Mouse (Mus musculus) stomach, embryonic 16.5 days (tissue): ENCODE measurements at regions not wholly inside any gene's neighbourhood (a gene's known extent, or its start where the extent isn't known, plus 50 kb on each side); places are given as distances from the start of the nearest gene placed in this dataset.

Source experiments
- ATAC-seq: fragments of 200-750 bp; cut with Nextera tagmentation; 2 replicates; pipeline ENCODE4 v1.8.0; 2017; ENCODE audit warnings: moderate number of reproducible peaks, moderate TSS enrichment; ENCODE audit not compliant: insufficient read depth, low FRiP score
- H3K27ac ChIP-seq: fragments of 300-500 bp; sonication (generic); 2 replicates; pipeline ENCODE4 v1.5.1; 2014; ENCODE audit warnings: low read length
- H3K27me3 ChIP-seq: fragments of 300-500 bp; sonication (generic); 2 replicates; pipeline ENCODE4 v1.6.1; 2014; ENCODE audit warnings: low read length, control low read depth, mixed read lengths; ENCODE audit not compliant: control insufficient read depth, insufficient read depth
- H3K36me3 ChIP-seq: fragments of 300-500 bp; sonication (generic); 2 replicates; pipeline ENCODE4 v1.6.1; 2014; ENCODE audit warnings: low read length; ENCODE audit not compliant: control insufficient read depth, insufficient read depth
- H3K4me1 ChIP-seq: fragments of 300-500 bp; sonication (generic); 2 replicates; pipeline ENCODE4 v1.6.1; 2014; ENCODE audit warnings: low read length, control low read depth, mixed read lengths; ENCODE audit not compliant: control insufficient read depth, insufficient read depth
- H3K4me2 ChIP-seq: fragments of 300-500 bp; sonication (generic); 2 replicates; pipeline ENCODE4 v1.6.1; 2014; ENCODE audit warnings: low read depth, low read length, mixed read lengths
- H3K4me3 ChIP-seq: fragments of 300-500 bp; sonication (generic); replicated peaks from 2 replicates; pipeline ENCODE4 v1.5.1; 2014; ENCODE audit warnings: mild to moderate bottlenecking, low read length
- H3K9ac ChIP-seq: fragments of 300-500 bp; sonication (generic); 2 replicates; pipeline ENCODE4 v1.6.1; 2014; ENCODE audit warnings: low read length
- H3K9me3 ChIP-seq: fragments of 300-500 bp; sonication (generic); replicated peaks from 2 replicates; pipeline ENCODE4 v1.6.1; 2016; ENCODE audit warnings: low read length, control low read depth; ENCODE audit not compliant: control insufficient read depth
- WGBS: fragments of 180-500 bp; shearing (Covaris S2); extraction: QIAGEN DNeasy Blood & Tissue Kit; methylation state at CpG from one replicate; pipeline ENCODE4 v1.1.7; 2014; 5-methylcytosine and 5-hydroxymethylcytosine counted together

- Histone ChIP-seq H3K9me3 (no peaks in the 10 kb centered on the region), H3K9ac (no peak overlapping the region), H3K27me3 (no peaks in the 10 kb centered on the region), H3K4me2 (no peak overlapping the region), H3K27ac (no peak overlapping the region), H3K4me3 (no peak overlapping the region), H3K36me3 (no peaks in the 10 kb centered on the region), H3K4me1 (no peaks in the 10 kb centered on the region)
- ATAC-seq: no peak
- 64% methylated on average over 4 of the region's 4 CpGs for WGBS
Observed at GRCm38 (mm10) chr1:73685734-73686133, 438.5 kb downstream of the Tns1 start.

GRCm38 (mm10) chr1:73685066-73685465 is 439.2 kb downstream of the Tns1 start:
- no peak for ATAC-seq
- Histone ChIP-seq H3K4me2 (no peak overlapping the region), H3K27ac (no peak overlapping the region), H3K4me3 (no peak overlapping the region), H3K9me3 (no peaks in the 10 kb centered on the region), H3K9ac (no peak overlapping the region), H3K36me3 (no peaks in the 10 kb centered on the region), H3K4me1 (no peaks in the 10 kb centered on the region), H3K27me3 (no peaks in the 10 kb centered on the region)
- 73% methylated on average over 4 of the region's 4 CpGs for WGBS

- Histone ChIP-seq H3K36me3 (no peaks in the 10 kb centered on the region), H3K4me3 (no peak overlapping the region), H3K27ac (peak overlapping the region; percentile 84), H3K4me1 (no peaks in the 10 kb centered on the region), H3K9me3 (no peaks in the 10 kb centered on the region), H3K4me2 (no peak overlapping the region), H3K9ac (no peak overlapping the region), H3K27me3 (no peaks in the 10 kb centered on the region)
- WGBS: 65% methylated on average over 5 of the region's 5 CpGs
- peak; percentile 71; the same call in 1 of the 2 replicates for ATAC-seq
Observed at GRCm38 (mm10) chr1:73684166-73684565, 440.1 kb downstream of the Tns1 start.

GRCm38 (mm10) chr1:73683132-73683888 is 440.9 kb downstream of the Tns1 start:
- 46% methylated on average over 4 of the region's 4 CpGs for WGBS
- Histone ChIP-seq H3K4me2 (no peak overlapping the region), H3K4me1 (no peaks in the 10 kb centered on the region), H3K4me3 (no peak overlapping the region), H3K27ac (peak overlapping the region; percentile 86), H3K27me3 (no peaks in the 10 kb centered on the region), H3K9me3 (no peaks in the 10 kb centered on the region), H3K36me3 (no peaks in the 10 kb centered on the region), H3K9ac (no peak overlapping the region)
- ATAC-seq: peak; percentile 76; the same call in 1 of the 2 replicates

GRCm38 (mm10) chr1:73681697-73682096 is 442.6 kb downstream of the Tns1 start:
- Histone ChIP-seq H3K27me3 (no peaks in the 10 kb centered on the region), H3K9me3 (no peaks in the 10 kb centered on the region), H3K4me3 (no peak overlapping the region), H3K4me1 (no peaks in the 10 kb centered on the region), H3K27ac (peak overlapping the region; percentile 86), H3K36me3 (no peaks in the 10 kb centered on the region), H3K4me2 (no peak overlapping the region), H3K9ac (no peak overlapping the region)
- ATAC-seq: peak; percentile 68
- 44% methylated on average over 1 of the region's 1 CpGs for WGBS

- no peak overlapping the region for H3K4me3 ChIP-seq
- H3K27ac ChIP-seq: peak overlapping the region; percentile 47; the same call in 1 of the 2 replicates
- H3K36me3 ChIP-seq: no peaks in the 10 kb centered on the region
- no peaks in the 10 kb centered on the region for H3K4me1 ChIP-seq
- no peaks in the 10 kb centered on the region for H3K27me3 ChIP-seq
- no peak overlapping the region for H3K9ac ChIP-seq
- no peak overlapping the region for H3K4me2 ChIP-seq
- H3K9me3 ChIP-seq: no peaks in the 10 kb centered on the region; the same call in 1 of the 2 replicates
- 81% methylated on average over 3 of the region's 3 CpGs for WGBS
- ATAC-seq: no peak
Observed at GRCm38 (mm10) chr1:73680829-73681228, 443.4 kb downstream of the Tns1 start.

- H3K36me3 ChIP-seq: no peaks in the 10 kb centered on the region
- no peak overlapping the region for H3K4me3 ChIP-seq
- H3K9ac ChIP-seq: no peak overlapping the region
- no peak overlapping the region for H3K4me2 ChIP-seq
- 83% methylated on average over 1 of the region's 1 CpGs for WGBS
- peaks cover 4% of the 10 kb centered on the region; the same call in 1 of the 2 replicates for H3K9me3 ChIP-seq
- no peak for ATAC-seq
- no peaks in the 10 kb centered on the region; the same call in 1 of the 2 replicates for H3K4me1 ChIP-seq
- no peaks in the 10 kb centered on the region for H3K27me3 ChIP-seq
- H3K27ac ChIP-seq: no peak overlapping the region
Observed at GRCm38 (mm10) chr1:73673851-73674235, 450.4 kb downstream of the Tns1 start.

- Histone ChIP-seq H3K36me3 (no peaks in the 10 kb centered on the region), H3K9me3 (peaks cover 4% of the 10 kb centered on the region; the same call in 1 of the 2 replicates), H3K4me1 (no peaks in the 10 kb centered on the region; the same call in 1 of the 2 replicates), H3K27me3 (no peaks in the 10 kb centered on the region), H3K27ac (no peak overlapping the region), H3K9ac (no peak overlapping the region), H3K4me3 (no peak overlapping the region), H3K4me2 (no peak overlapping the region)
- no peak for ATAC-seq
- 49% methylated on average over 4 of the region's 4 CpGs for WGBS
Observed at GRCm38 (mm10) chr1:73673191-73673850, 450.9 kb downstream of the Tns1 start.

GRCm38 (mm10) chr1:73672239-73672638 is 452.0 kb downstream of the Tns1 start:
- ATAC-seq: 0 out of 2 replicates have a peak, but pooled peaks have one; percentile 13
- Histone ChIP-seq H3K4me2 (no peak overlapping the region), H3K27ac (no peak overlapping the region), H3K4me3 (no peak overlapping the region), H3K9me3 (peaks cover 4% of the 10 kb centered on the region; the same call in 1 of the 2 replicates), H3K27me3 (no peaks in the 10 kb centered on the region), H3K9ac (no peak overlapping the region), H3K4me1 (no peaks in the 10 kb centered on the region; the same call in 1 of the 2 replicates), H3K36me3 (no peaks in the 10 kb centered on the region)
- WGBS: 67% methylated on average over 4 of the region's 4 CpGs
